Mouse (Mus musculus) yolk sac, embryonic 10.5 days (tissue): ENCODE results near the gene Smpd4.
A peak's percentile ranks its signal among the peaks of the same experiment; 100 is the strongest.

Experiments
- DNase-seq: peaks from one replicate; pipeline ENCODE4 v3.0.0-alpha.2; 2017; ENCODE audit warnings: low spot score

Gene Smpd4

GRCm38 (mm10) chr16:17638036-17638628 lies 19.0 kb downstream of the Smpd4 start:
- DNase-seq: no peak

- no peak for DNase-seq
These were observed 19.9 kb downstream of the Smpd4 start for GRCm38 (mm10) chr16:17639081-17639480.

GRCm38 (mm10) chr16:17639951-17640350 lies 20.8 kb downstream of the Smpd4 start:
- no peak for DNase-seq

GRCm38 (mm10) chr16:17640706-17641105 lies 21.6 kb downstream of the Smpd4 start:
- DNase-seq: no peak

- peak; percentile 61 for DNase-seq
These were observed 22.1 kb downstream of the Smpd4 start for GRCm38 (mm10) chr16:17641301-17641700.

- DNase-seq: no peak
These were observed 23.2 kb downstream of the Smpd4 start for GRCm38 (mm10) chr16:17642311-17642710.

- no peak for DNase-seq
These were observed 24.4 kb downstream of the Smpd4 start for GRCm38 (mm10) chr16:17643437-17643990.

- peak; percentile 84 for DNase-seq
These were observed 27.4 kb downstream of the Smpd4 start, which contains the start of gene Ccdc74a for GRCm38 (mm10) chr16:17646310-17647114. Gene Ccdc74a (plus strand): TSS chr16:17646470.

- DNase-seq: no peak
These were observed 28.0 kb downstream of the Smpd4 start for GRCm38 (mm10) chr16:17647156-17647555.

- no peak for DNase-seq
These were observed 28.6 kb downstream of the Smpd4 start for GRCm38 (mm10) chr16:17647566-17648340.

- no peak for DNase-seq
These were observed 30.9 kb downstream of the Smpd4 start for GRCm38 (mm10) chr16:17649925-17650605.

- DNase-seq: no peak
These were observed 31.6 kb downstream of the Smpd4 start for GRCm38 (mm10) chr16:17650711-17651110.

GRCm38 (mm10) chr16:17652607-17653006 lies 33.5 kb downstream of the Smpd4 start:
- DNase-seq: no peak

- no peak for DNase-seq
These were observed 34.4 kb downstream of the Smpd4 start for GRCm38 (mm10) chr16:17653601-17654000.

GRCm38 (mm10) chr16:17654188-17654795 lies 35.1 kb downstream of the Smpd4 start:
- DNase-seq: no peak

GRCm38 (mm10) chr16:17656212-17656871 lies 37.2 kb downstream of the Smpd4 start:
- no peak for DNase-seq

GRCm38 (mm10) chr16:17665568-17665967 lies 46.4 kb downstream of the Smpd4 start:
- no peak for DNase-seq

GRCm38 (mm10) chr16:17669886-17670285 lies 50.7 kb downstream of the Smpd4 start:
- DNase-seq: no peak
